Mouse (Mus musculus): ENCODE data around the gene Gm45808. TPM values are rescaled to one million over a fixed set of nuclear protein-coding genes. Genes with fewer than 3 reads are reported as not detected.

Gene Gm45808
- polyA plus RNA-seq, 1 experiment from 2014 or later = not detected

DNA sequence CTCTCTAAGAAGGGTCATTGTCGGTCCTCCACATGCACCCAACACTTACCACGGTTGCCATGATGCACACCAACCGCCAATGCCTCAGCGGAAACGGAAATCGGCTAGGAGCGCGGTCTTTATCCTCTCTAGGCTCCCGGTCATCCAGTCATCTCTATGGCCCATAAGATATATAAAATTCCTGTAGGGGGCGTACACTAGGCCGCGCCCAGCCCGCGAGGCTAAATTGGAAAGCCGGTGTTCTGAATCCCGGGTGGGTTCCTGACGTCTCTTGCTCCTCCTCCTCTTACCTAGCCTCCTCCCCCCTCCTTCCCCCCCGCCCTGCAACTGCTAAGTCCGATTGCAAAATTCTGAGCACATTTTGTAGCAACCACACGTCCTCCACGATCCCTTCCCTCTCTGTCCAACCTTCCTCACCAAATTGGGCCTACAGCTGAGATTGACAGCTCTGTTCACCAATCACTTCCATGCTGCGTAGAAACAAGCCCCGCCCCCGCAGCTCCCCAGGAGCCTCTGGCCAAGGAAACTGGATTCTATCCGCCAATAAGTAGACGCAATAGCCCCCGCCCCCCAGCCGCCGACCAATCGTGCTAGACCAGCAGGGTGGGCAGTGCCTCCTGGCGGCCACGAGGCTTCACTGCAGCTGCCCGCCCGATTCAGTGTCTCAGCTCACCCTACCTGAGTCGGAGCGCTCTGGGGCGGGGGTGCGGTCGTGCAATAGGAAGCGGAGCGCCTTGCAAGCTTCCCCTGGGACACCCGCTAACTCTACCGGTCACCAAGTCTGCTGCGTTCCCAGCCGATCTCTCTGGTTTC lies 52.2 kb downstream of the Gm45808 start, which contains the start of gene Gys1:
Gene Gys1 (plus strand): TSS at position 642 of the 813 bp plus-strand sequence.
- H3K36me3 ChIP-seq (ENCODE audit: poor library complexity, severe bottlenecking) = peaks cover 32% of the 10 kb centered on the region
- no peaks in the 10 kb centered on the region for H3K27me3 ChIP-seq
- peak within 1 kb of the TSS; percentile 92 for H3K9ac ChIP-seq
- WGBS = under 1% methylated on average over 44 of the region's 45 CpGs
- peaks cover 45% of the 10 kb centered on the region for H3K4me1 ChIP-seq
- peak within 1 kb of the TSS; percentile 100 for H3K4me2 ChIP-seq
- H3K27ac ChIP-seq = peak within 1 kb of the TSS; percentile 88
- H3K4me3 ChIP-seq = peak within 1 kb of the TSS; percentile 89
- no peaks in the 10 kb centered on the region for H3K9me3 ChIP-seq (replicated peaks)
- peak; percentile 98 for ATAC-seq

- peak; percentile 1; the same call in 1 of the 2 replicates for ATAC-seq
- WGBS = 2% methylated on average over 7 of the region's 7 CpGs
- H3K27me3 ChIP-seq = no peaks in the 10 kb centered on the region
- peak overlapping the region; percentile 100 for H3K4me2 ChIP-seq
- H3K9me3 ChIP-seq (replicated peaks) = no peaks in the 10 kb centered on the region
- H3K27ac ChIP-seq = peak overlapping the region; percentile 88
- peaks cover 45% of the 10 kb centered on the region for H3K4me1 ChIP-seq
- H3K9ac ChIP-seq = peak overlapping the region; percentile 92
- peaks cover 37% of the 10 kb centered on the region for H3K36me3 ChIP-seq (ENCODE audit: poor library complexity, severe bottlenecking)
- H3K4me3 ChIP-seq = peak overlapping the region; percentile 89
Measured at GRCm38 (mm10) chr7:45433835-45434202, 52.8 kb downstream of the Gm45808 start.

- WGBS = 89% methylated on average over 8 of the region's 8 CpGs
- no peak overlapping the region for H3K4me3 ChIP-seq
- H3K27me3 ChIP-seq = no peaks in the 10 kb centered on the region
- H3K9me3 ChIP-seq (replicated peaks) = no peaks in the 10 kb centered on the region
- no peaks in the 10 kb centered on the region for H3K4me1 ChIP-seq
- no peak overlapping the region for H3K27ac ChIP-seq
- H3K4me2 ChIP-seq = no peak overlapping the region
- peaks cover 98% of the 10 kb centered on the region for H3K36me3 ChIP-seq (ENCODE audit: poor library complexity, severe bottlenecking)
- no peak for ATAC-seq
- no peak overlapping the region for H3K9ac ChIP-seq
Measured at GRCm38 (mm10) chr7:45426556-45426955, 60.1 kb downstream of the Gm45808 start.

DNA sequence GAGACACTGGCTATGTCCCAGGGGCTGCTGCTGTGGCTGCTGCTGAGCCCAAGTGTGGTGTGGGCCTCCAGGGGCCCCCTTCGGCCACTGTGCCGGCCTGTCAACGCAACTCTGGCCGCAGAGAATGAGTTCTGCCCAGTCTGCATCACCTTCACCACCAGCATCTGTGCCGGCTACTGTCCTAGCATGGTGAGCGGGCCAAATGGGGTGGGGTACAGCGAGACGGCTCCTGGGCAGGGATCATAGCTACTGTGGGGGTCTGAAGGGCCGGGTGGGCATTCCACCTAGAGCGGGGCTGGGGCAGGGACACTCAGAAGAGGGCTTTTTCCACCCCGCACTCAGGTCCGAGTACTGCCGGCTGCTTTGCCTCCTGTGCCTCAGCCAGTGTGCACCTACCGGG lies 65.4 kb downstream of the Gm45808 start:
- Histone ChIP-seq H3K9ac (no peak overlapping the region), H3K27me3 (peaks cover 50% of the 10 kb centered on the region), H3K27ac (no peak overlapping the region), H3K4me3 (no peak overlapping the region), H3K9me3 (replicated peaks) (no peaks in the 10 kb centered on the region), H3K4me1 (no peaks in the 10 kb centered on the region), H3K4me2 (no peak overlapping the region), H3K36me3 (ENCODE audit: poor library complexity, severe bottlenecking) (peaks cover 61% of the 10 kb centered on the region)
- 94% methylated on average over 14 of the region's 14 CpGs for WGBS
- ATAC-seq = no peak

- WGBS = 64% methylated on average over 6 of the region's 6 CpGs
- Histone ChIP-seq H3K27me3 (peaks cover 56% of the 10 kb centered on the region), H3K4me2 (no peak within 1 kb of the TSS), H3K4me3 (no peak within 1 kb of the TSS), H3K36me3 (ENCODE audit: poor library complexity, severe bottlenecking) (peaks cover 55% of the 10 kb centered on the region), H3K9me3 (replicated peaks) (no peaks in the 10 kb centered on the region), H3K4me1 (peaks cover 1% of the 10 kb centered on the region; the same call in 1 of the 2 replicates), H3K9ac (no peak within 1 kb of the TSS), H3K27ac (no peak within 1 kb of the TSS)
- no peak for ATAC-seq
Measured at GRCm38 (mm10) chr7:45420615-45420919, 66.0 kb downstream of the Gm45808 start, which contains the start of gene Lhb. Lhb (plus strand) TSS chr7:45420820.

DNA sequence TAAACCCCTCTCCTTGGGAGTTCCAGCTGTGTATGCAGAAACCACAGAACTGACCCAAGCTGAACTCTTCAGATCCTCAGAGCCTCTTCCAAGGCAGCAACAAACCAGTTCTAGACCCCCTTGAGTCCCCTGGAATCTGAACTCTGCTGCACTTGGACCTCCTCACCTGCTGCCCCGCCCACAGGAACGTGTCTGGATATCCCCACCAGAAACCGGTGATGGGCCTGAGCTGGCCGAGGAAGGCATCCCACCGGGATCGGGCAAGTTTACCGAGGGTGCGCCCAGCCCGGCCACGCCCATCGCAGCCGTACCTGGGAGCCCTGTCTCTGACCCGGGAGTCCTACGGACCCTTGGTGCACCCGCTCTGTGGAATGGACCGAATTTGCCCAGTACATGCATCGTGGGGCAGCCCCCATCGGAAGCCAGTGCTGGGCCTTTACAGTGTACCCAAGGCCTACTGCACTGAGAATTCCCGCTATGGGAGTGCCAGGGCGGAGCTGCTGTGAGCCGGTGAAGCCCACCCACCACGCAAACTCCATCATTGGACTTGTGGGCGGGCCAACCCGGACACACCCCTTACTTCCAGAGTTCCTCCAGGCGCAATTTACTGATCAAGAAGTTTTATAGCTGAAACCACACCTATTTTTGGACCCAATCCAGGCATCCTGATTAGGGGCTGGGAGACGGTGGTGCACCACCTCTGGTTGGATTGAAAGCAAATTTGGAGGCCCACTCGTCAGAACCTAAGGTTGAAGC lies 66.6 kb downstream of the Gm45808 start:
- 15% methylated on average over 27 of the region's 27 CpGs for WGBS
- Histone ChIP-seq H3K4me2 (no peak overlapping the region), H3K9ac (no peak overlapping the region), H3K36me3 (ENCODE audit: poor library complexity, severe bottlenecking) (peaks cover 49% of the 10 kb centered on the region), H3K4me1 (peaks cover 3% of the 10 kb centered on the region; the same call in 1 of the 2 replicates), H3K27me3 (peaks cover 61% of the 10 kb centered on the region), H3K27ac (no peak overlapping the region), H3K4me3 (no peak overlapping the region), H3K9me3 (replicated peaks) (no peaks in the 10 kb centered on the region)
- no peak for ATAC-seq

GRCm38 (mm10) chr7:45417962-45418492 lies 68.6 kb downstream of the Gm45808 start:
- Histone ChIP-seq H3K27me3 (peaks cover 81% of the 10 kb centered on the region), H3K4me1 (peaks cover 16% of the 10 kb centered on the region), H3K9ac (no peak overlapping the region), H3K4me2 (no peak overlapping the region), H3K27ac (no peak overlapping the region), H3K36me3 (ENCODE audit: poor library complexity, severe bottlenecking) (peaks cover 29% of the 10 kb centered on the region), H3K9me3 (replicated peaks) (no peaks in the 10 kb centered on the region), H3K4me3 (no peak overlapping the region)
- WGBS = 12% methylated on average over 13 of the region's 13 CpGs
- ATAC-seq = no peak

Small RNA genes lying within 50 kb of the gene (microRNA-seq; reads per million reads assigned to microRNA genes)
- 0.80 reads per million for gene Gm22133

Other genes with a start within 250 kb of the Gm45808 start
- 0.96 and 1.3 TPM in 2 replicates for gene Cd37, start 247.7 kb downstream of the Gm45808 start, polyA plus RNA-seq (2015; fragmentation: Nextera tagmentation; extraction: Ambion mirVana)
- gene Slc6a16, start 245.7 kb downstream of the Gm45808 start, polyA plus RNA-seq (2015; fragmentation: Nextera tagmentation; extraction: Ambion mirVana) = 0.11 and 0.23 TPM in 2 replicates
- gene Slc6a21, start 209.3 kb downstream of the Gm45808 start, polyA plus RNA-seq (2015; fragmentation: Nextera tagmentation; extraction: Ambion mirVana) = not detected in 2 replicates
- gene Trpm4, start 153.0 kb downstream of the Gm45808 start, polyA plus RNA-seq (2015; fragmentation: Nextera tagmentation; extraction: Ambion mirVana) = 5.0 and 6.4 TPM in 2 replicates
- gene Hrc, start 151.5 kb downstream of the Gm45808 start, polyA plus RNA-seq (2015; fragmentation: Nextera tagmentation; extraction: Ambion mirVana) = 0.06 TPM in 1 of 2 replicates, not detected in the other
- gene Ppfia3, start 119.8 kb downstream of the Gm45808 start, polyA plus RNA-seq (2015; fragmentation: Nextera tagmentation; extraction: Ambion mirVana) = 12.0 and 12.7 TPM in 2 replicates
- gene Lin7b, start 116.2 kb downstream of the Gm45808 start, polyA plus RNA-seq (2015; fragmentation: Nextera tagmentation; extraction: Ambion mirVana) = 2.9 and 4.5 TPM in 2 replicates
- gene Snrnp70, start 91.1 kb downstream of the Gm45808 start, polyA plus RNA-seq (2015; fragmentation: Nextera tagmentation; extraction: Ambion mirVana) = 250 and 254 TPM in 2 replicates
- gene Kcna7, start 81.2 kb downstream of the Gm45808 start, polyA plus RNA-seq (2015; fragmentation: Nextera tagmentation; extraction: Ambion mirVana) = not detected in 2 replicates
- not detected in 2 replicates for gene Ntf5, start 73.1 kb downstream of the Gm45808 start, polyA plus RNA-seq (2015; fragmentation: Nextera tagmentation; extraction: Ambion mirVana)
- 0.44 and 1.1 TPM in 2 replicates for gene Lhb, start 66.0 kb downstream of the Gm45808 start, polyA plus RNA-seq (2015; fragmentation: Nextera tagmentation; extraction: Ambion mirVana)
- gene Gys1, start 52.0 kb downstream of the Gm45808 start, polyA plus RNA-seq (2015; fragmentation: Nextera tagmentation; extraction: Ambion mirVana) = 20.9 and 23.0 TPM in 2 replicates
- 153 and 173 TPM in 2 replicates for gene Ruvbl2, start 48.7 kb downstream of the Gm45808 start, polyA plus RNA-seq (2015; fragmentation: Nextera tagmentation; extraction: Ambion mirVana)
- 6,730 and 6,791 TPM in 2 replicates for gene Ftl1, start 26.9 kb downstream of the Gm45808 start, polyA plus RNA-seq (2015; fragmentation: Nextera tagmentation; extraction: Ambion mirVana)
- gene Bax, start 19.9 kb downstream of the Gm45808 start, polyA plus RNA-seq (2015; fragmentation: Nextera tagmentation; extraction: Ambion mirVana) = 243 and 272 TPM in 2 replicates
- 0.11 and 0.22 TPM in 2 replicates for gene Tulp2, start 4.9 kb downstream of the Gm45808 start, polyA plus RNA-seq (2015; fragmentation: Nextera tagmentation; extraction: Ambion mirVana)
- 2.7 and 3.1 TPM in 2 replicates for gene Dhdh, start 2.0 kb upstream of the Gm45808 start, polyA plus RNA-seq (2015; fragmentation: Nextera tagmentation; extraction: Ambion mirVana)
- gene Nucb1, start 23.6 kb upstream of the Gm45808 start, polyA plus RNA-seq (2015; fragmentation: Nextera tagmentation; extraction: Ambion mirVana) = 73.2 and 85.4 TPM in 2 replicates
- 13.5 and 15.3 TPM in 2 replicates for gene Ppp1r15a, start 39.5 kb upstream of the Gm45808 start, polyA plus RNA-seq (2015; fragmentation: Nextera tagmentation; extraction: Ambion mirVana)
- gene Plekha4, start 39.5 kb upstream of the Gm45808 start, polyA plus RNA-seq (2015; fragmentation: Nextera tagmentation; extraction: Ambion mirVana) = 0.28 and 0.50 TPM in 2 replicates
- gene Hsd17b14, start 68.1 kb upstream of the Gm45808 start, polyA plus RNA-seq (2015; fragmentation: Nextera tagmentation; extraction: Ambion mirVana) = 0.14 TPM in 1 of 2 replicates, not detected in the other
- 18.9 and 23.7 TPM in 2 replicates for gene Bcat2, start 83.3 kb upstream of the Gm45808 start, polyA plus RNA-seq (2015; fragmentation: Nextera tagmentation; extraction: Ambion mirVana)
- gene Fgf21, start 128.7 kb upstream of the Gm45808 start, polyA plus RNA-seq (2015; fragmentation: Nextera tagmentation; extraction: Ambion mirVana) = 0.19 TPM in 1 of 2 replicates, not detected in the other
- gene Fut1, start 130.5 kb upstream of the Gm45808 start, polyA plus RNA-seq (2015; fragmentation: Nextera tagmentation; extraction: Ambion mirVana) = not detected in 2 replicates
- 0.10 TPM in 1 of 2 replicates, not detected in the other for gene Izumo1, start 135.0 kb upstream of the Gm45808 start, polyA plus RNA-seq (2015; fragmentation: Nextera tagmentation; extraction: Ambion mirVana)
- 5.7 TPM in 2 replicates for gene Rasip1, start 140.7 kb upstream of the Gm45808 start, polyA plus RNA-seq (2015; fragmentation: Nextera tagmentation; extraction: Ambion mirVana)
- gene Mamstr, start 153.2 kb upstream of the Gm45808 start, polyA plus RNA-seq (2015; fragmentation: Nextera tagmentation; extraction: Ambion mirVana) = 1.8 and 3.8 TPM in 2 replicates
- 0.25 TPM in 1 of 2 replicates, not detected in the other for gene Fut2, start 179.6 kb upstream of the Gm45808 start, polyA plus RNA-seq (2015; fragmentation: Nextera tagmentation; extraction: Ambion mirVana)
- gene Ntn5, start 197.2 kb upstream of the Gm45808 start, polyA plus RNA-seq (2015; fragmentation: Nextera tagmentation; extraction: Ambion mirVana) = 0.15 TPM in 1 of 2 replicates, not detected in the other
- 0.16 and 0.17 TPM in 2 replicates for gene Sec1, start 207.6 kb upstream of the Gm45808 start, polyA plus RNA-seq (2015; fragmentation: Nextera tagmentation; extraction: Ambion mirVana)
- 14.9 and 19.8 TPM in 2 replicates for gene Car11, start 213.0 kb upstream of the Gm45808 start, polyA plus RNA-seq (2015; fragmentation: Nextera tagmentation; extraction: Ambion mirVana)
- gene Dbp, start 218.3 kb upstream of the Gm45808 start, polyA plus RNA-seq (2015; fragmentation: Nextera tagmentation; extraction: Ambion mirVana) = 2.5 and 3.0 TPM in 2 replicates
- 808 and 823 TPM in 2 replicates for gene Rpl18, start 228.6 kb upstream of the Gm45808 start, polyA plus RNA-seq (2015; fragmentation: Nextera tagmentation; extraction: Ambion mirVana)
- gene Sphk2, start 231.2 kb upstream of the Gm45808 start, polyA plus RNA-seq (2015; fragmentation: Nextera tagmentation; extraction: Ambion mirVana) = 25.3 and 29.7 TPM in 2 replicates
- 1.3 TPM in 2 replicates for gene Fam83e, start 234.4 kb upstream of the Gm45808 start, polyA plus RNA-seq (2015; fragmentation: Nextera tagmentation; extraction: Ambion mirVana)
- gene Spaca4, start 239.0 kb upstream of the Gm45808 start, polyA plus RNA-seq (2015; fragmentation: Nextera tagmentation; extraction: Ambion mirVana) = not detected in 2 replicates